Mouse (Mus musculus): ENCODE results near the gene Stard7. TPM values are rescaled to one million over a fixed set of nuclear protein-coding genes. Genes with fewer than 3 reads are reported as not detected.

Gene Stard7
- polyA plus RNA-seq, 1 experiment from 2014 or later: 76.1 TPM

DNA sequence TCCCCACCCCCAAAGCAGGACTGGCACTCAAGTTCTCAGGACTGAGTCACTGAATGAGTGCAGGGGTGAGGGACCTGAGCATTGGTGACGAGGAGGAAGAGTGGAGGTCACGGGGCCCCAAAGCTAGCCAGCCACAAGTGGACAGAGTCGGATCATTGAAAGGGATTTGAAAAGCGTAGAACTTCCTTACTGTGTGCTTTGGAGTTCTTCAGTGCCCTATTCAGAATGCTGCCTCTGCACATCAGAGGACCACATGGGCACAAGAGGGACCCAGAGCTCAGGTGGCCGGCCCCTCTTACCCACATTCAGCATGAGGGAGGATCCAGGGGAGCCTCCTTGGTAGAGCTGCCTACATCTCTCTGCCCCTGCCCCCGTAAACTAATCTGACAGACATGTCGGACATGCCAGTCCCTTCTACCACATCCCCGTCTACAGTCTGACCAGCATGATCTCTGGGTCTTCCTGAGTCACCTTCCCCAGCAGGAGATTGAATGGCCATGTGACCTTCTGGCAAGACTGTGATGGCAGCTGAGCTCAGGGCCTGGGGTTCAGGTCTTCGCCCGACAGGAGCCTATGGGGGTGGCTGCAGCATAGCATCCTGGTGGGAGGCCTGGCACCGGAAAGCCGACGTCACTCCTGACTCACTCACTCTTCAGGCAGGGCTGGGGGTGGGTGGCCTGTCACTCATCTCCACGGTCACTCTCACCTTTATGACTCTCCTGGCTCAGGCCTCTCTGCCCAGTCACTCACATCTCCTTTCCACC, 63.0 kb downstream of the Stard7 start:
- Histone ChIP-seq H3K4me3 (ENCODE audit: low read length) (no peak overlapping the region), H3K27ac (ENCODE audit: low read length) (no peak overlapping the region), H3K9me3 (ENCODE audit: low read length) (no peaks in the 10 kb centered on the region), H3K4me2 (replicated peaks; ENCODE audit: low read depth, low read length) (no peak overlapping the region), H3K36me3 (ENCODE audit: insufficient read depth, low read length) (no peaks in the 10 kb centered on the region), H3K4me1 (ENCODE audit: insufficient read depth, low read length) (peaks cover 33% of the 10 kb centered on the region), H3K27me3 (ENCODE audit: insufficient read depth, low read length) (no peaks in the 10 kb centered on the region), H3K9ac (replicated peaks; ENCODE audit: low read length) (no peak overlapping the region)
- WGBS: 74% methylated on average over 14 of the region's 14 CpGs
- ATAC-seq (ENCODE audit: low FRiP score, low TSS enrichment): no peak

DNA sequence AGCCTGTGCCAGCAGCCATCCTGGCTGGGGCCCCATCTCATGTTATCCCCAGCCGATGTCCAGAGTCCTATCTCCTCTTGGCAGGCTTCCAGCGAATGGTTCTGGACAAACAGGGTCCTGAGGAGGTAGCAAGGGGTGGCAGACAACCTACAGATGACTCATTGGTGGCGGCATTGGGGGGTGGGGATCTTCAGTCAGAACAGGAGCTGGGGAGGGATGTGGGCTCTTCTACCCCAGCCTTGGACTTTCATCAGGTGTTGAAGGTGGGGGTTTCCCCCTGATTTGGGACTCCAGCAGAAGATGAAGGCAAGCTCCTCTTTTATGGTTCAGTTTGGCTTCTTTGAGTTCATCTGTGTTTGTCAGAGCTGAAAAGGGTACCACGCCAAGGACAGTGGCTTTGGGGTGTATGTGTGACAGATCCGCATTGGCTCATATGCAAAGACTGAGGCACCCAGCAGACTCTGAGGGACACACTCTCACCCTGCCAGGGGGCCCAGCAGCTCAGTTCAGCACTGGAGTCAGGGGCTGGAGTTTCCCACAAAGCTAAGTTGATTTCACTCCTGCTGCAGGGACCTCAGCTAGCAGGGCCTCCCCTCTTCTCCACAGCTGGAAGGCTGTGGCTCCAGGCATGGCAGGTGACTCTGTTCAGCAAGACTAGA, 64.1 kb downstream of the Stard7 start:
- ATAC-seq (ENCODE audit: low FRiP score, low TSS enrichment): no peak
- no peak overlapping the region for H3K4me3 ChIP-seq (ENCODE audit: low read length)
- H3K27me3 ChIP-seq (ENCODE audit: insufficient read depth, low read length): no peaks in the 10 kb centered on the region
- 0 out of 2 replicates have a peak overlapping the region, but pooled peaks have one; percentile 29 for H3K9ac ChIP-seq (replicated peaks; ENCODE audit: low read length)
- no peaks in the 10 kb centered on the region for H3K9me3 ChIP-seq (ENCODE audit: low read length)
- WGBS: 68% methylated on average over 5 of the region's 5 CpGs
- H3K27ac ChIP-seq (ENCODE audit: low read length): 0 out of 2 replicates have a peak overlapping the region, but pooled peaks have one; percentile 10
- peaks cover 30% of the 10 kb centered on the region for H3K4me1 ChIP-seq (ENCODE audit: insufficient read depth, low read length)
- no peaks in the 10 kb centered on the region for H3K36me3 ChIP-seq (ENCODE audit: insufficient read depth, low read length)
- no peak overlapping the region for H3K4me2 ChIP-seq (replicated peaks; ENCODE audit: low read depth, low read length)

DNA sequence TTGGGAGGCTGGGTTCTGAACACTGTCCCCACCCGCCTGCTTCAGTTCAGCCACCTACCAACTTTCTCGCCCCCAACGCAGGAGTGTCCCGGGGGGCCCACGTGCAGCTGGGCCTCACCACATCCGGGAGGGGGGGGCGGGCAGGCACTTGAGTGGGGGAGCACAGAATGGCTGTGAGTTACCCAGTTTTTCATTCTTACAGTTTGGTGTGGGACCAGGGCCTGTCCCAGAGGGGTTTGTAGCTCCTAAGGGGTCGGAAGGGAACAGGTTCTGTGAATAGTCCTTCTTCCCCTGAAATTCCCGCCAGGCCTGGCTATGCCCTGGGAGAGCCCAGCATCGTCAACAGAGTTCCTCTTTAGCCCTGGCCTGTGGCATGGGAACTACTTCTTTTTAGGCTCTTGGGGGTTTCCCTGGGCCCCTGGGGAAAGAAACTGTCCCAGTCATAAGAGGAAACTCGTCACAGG, 65.1 kb downstream of the Stard7 start:
- no peaks in the 10 kb centered on the region for H3K27me3 ChIP-seq (ENCODE audit: insufficient read depth, low read length)
- H3K4me3 ChIP-seq (ENCODE audit: low read length): no peak overlapping the region
- H3K27ac ChIP-seq (ENCODE audit: low read length): peak overlapping the region; percentile 74; the same call in 1 of the 2 replicates
- peaks cover 27% of the 10 kb centered on the region for H3K4me1 ChIP-seq (ENCODE audit: insufficient read depth, low read length)
- 0 out of 2 replicates have a peak, but pooled peaks have one; percentile 1 for ATAC-seq (ENCODE audit: low FRiP score, low TSS enrichment)
- no peaks in the 10 kb centered on the region for H3K36me3 ChIP-seq (ENCODE audit: insufficient read depth, low read length)
- H3K9ac ChIP-seq (replicated peaks; ENCODE audit: low read length): 0 out of 2 replicates have a peak overlapping the region, but pooled peaks have one; percentile 29
- H3K4me2 ChIP-seq (replicated peaks; ENCODE audit: low read depth, low read length): peak overlapping the region; percentile 88
- no peaks in the 10 kb centered on the region for H3K9me3 ChIP-seq (ENCODE audit: low read length)
- WGBS: 31% methylated on average over 11 of the region's 11 CpGs

DNA sequence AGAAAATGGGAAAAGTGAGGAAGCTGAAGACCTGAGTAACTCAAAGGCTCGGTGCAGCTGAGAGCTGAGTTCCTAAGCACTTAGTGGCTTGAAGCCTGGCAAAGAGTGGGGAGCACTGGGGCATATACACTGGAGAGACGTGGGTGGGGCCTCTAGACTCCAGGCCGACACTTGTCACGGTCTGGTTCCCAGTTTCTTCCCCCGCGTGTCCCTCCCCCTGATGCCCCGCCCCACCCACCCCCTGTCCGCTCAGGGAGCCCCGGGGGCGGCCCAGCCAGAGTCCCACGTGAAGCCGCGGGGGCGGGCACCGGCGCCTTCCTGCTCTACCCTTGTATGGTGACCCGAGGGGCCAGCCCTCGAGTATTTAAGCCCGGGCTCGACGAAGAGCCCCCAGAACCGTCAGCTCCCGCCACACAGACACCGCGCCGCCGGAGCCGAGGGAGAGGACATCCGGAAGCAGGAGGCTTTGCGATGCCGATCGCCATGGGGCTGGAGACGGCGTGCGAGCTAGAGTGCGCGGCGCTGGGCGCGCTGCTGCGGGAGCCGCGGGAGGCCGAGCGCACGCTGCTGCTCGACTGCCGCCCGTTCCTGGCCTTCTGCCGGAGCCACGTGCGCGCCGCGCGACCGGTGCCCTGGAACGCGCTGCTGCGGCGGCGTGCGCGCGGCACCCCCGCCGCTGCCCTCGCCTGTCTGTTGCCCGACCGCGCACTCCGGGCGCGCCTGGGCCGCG, 65.9 kb downstream of the Stard7 start, which contains the start of gene Dusp2:
Gene Dusp2, plus strand, starts transcription at position 393 of the 730 bp plus-strand sequence.
- Histone ChIP-seq H3K4me3 (ENCODE audit: low read length) (peak within 1 kb of the TSS; percentile 61), H3K4me2 (replicated peaks; ENCODE audit: low read depth, low read length) (peak within 1 kb of the TSS; percentile 88), H3K27ac (ENCODE audit: low read length) (peak within 1 kb of the TSS; percentile 74), H3K9ac (replicated peaks; ENCODE audit: low read length) (peak within 1 kb of the TSS; percentile 76), H3K36me3 (ENCODE audit: insufficient read depth, low read length) (no peaks in the 10 kb centered on the region), H3K4me1 (ENCODE audit: insufficient read depth, low read length) (peaks cover 27% of the 10 kb centered on the region), H3K27me3 (ENCODE audit: insufficient read depth, low read length) (no peaks in the 10 kb centered on the region), H3K9me3 (ENCODE audit: low read length) (no peaks in the 10 kb centered on the region)
- 0% methylated on average over 72 of the region's 76 CpGs for WGBS
- ATAC-seq (ENCODE audit: low FRiP score, low TSS enrichment): peak; percentile 92

- Histone ChIP-seq H3K9ac (replicated peaks; ENCODE audit: low read length) (peak overlapping the region; percentile 76), H3K9me3 (ENCODE audit: low read length) (no peaks in the 10 kb centered on the region), H3K4me2 (replicated peaks; ENCODE audit: low read depth, low read length) (peak overlapping the region; percentile 88), H3K4me3 (ENCODE audit: low read length) (peak overlapping the region; percentile 61), H3K27me3 (ENCODE audit: insufficient read depth, low read length) (no peaks in the 10 kb centered on the region), H3K36me3 (ENCODE audit: insufficient read depth, low read length) (no peaks in the 10 kb centered on the region), H3K27ac (ENCODE audit: low read length) (no peak overlapping the region; the same call in 1 of the 2 replicates), H3K4me1 (ENCODE audit: insufficient read depth, low read length) (peaks cover 27% of the 10 kb centered on the region)
- WGBS: 3% methylated on average over 31 of the region's 33 CpGs
- no peak for ATAC-seq (ENCODE audit: low FRiP score, low TSS enrichment)
Observed at GRCm38 (mm10) chr2:127336497-127336832, 66.4 kb downstream of the Stard7 start.

GRCm38 (mm10) chr2:127336885-127337284, 66.9 kb downstream of the Stard7 start:
- WGBS: 43% methylated on average over 5 of the region's 5 CpGs
- H3K36me3 ChIP-seq (ENCODE audit: insufficient read depth, low read length): no peaks in the 10 kb centered on the region
- no peaks in the 10 kb centered on the region for H3K9me3 ChIP-seq (ENCODE audit: low read length)
- peak overlapping the region; percentile 88 for H3K4me2 ChIP-seq (replicated peaks; ENCODE audit: low read depth, low read length)
- peaks cover 27% of the 10 kb centered on the region for H3K4me1 ChIP-seq (ENCODE audit: insufficient read depth, low read length)
- peak overlapping the region; percentile 76 for H3K9ac ChIP-seq (replicated peaks; ENCODE audit: low read length)
- no peaks in the 10 kb centered on the region for H3K27me3 ChIP-seq (ENCODE audit: insufficient read depth, low read length)
- no peak for ATAC-seq (ENCODE audit: low FRiP score, low TSS enrichment)
- peak overlapping the region; percentile 61 for H3K4me3 ChIP-seq (ENCODE audit: low read length)
- H3K27ac ChIP-seq (ENCODE audit: low read length): no peak overlapping the region

GRCm38 (mm10) chr2:127337531-127337930, 67.5 kb downstream of the Stard7 start:
- no peak for ATAC-seq (ENCODE audit: low FRiP score, low TSS enrichment)
- Histone ChIP-seq H3K27me3 (ENCODE audit: insufficient read depth, low read length) (no peaks in the 10 kb centered on the region), H3K4me3 (ENCODE audit: low read length) (peak overlapping the region; percentile 61)

DNA sequence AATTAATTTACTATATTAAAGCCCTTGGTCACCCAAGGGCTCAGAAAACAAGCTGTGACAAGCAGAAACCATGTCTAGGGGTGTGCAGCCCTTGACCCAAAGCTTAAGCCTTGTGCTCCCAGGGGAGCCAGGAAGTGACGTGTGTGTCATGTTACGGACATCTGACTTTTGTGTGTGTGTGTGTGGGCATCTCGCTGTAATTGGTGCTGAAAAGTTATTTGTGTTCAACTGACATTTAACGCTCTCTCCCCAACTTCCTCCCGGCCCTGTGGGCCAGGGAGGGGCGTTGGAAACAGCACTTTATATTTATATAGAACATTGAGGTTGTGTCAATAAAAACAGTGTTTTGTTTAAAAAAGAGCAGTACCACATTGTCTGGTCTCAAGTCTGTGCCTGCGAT, 68.0 kb downstream of the Stard7 start:
- 42% methylated on average over 7 of the region's 7 CpGs for WGBS

More at GRCm38 (mm10) chr2:127337531-127337930, 67.5 kb downstream of the Stard7 start:
- Histone ChIP-seq H3K27ac (ENCODE audit: low read length) (no peak overlapping the region), H3K36me3 (ENCODE audit: insufficient read depth, low read length) (no peaks in the 10 kb centered on the region), H3K9ac (replicated peaks; ENCODE audit: low read length) (no peak overlapping the region), H3K9me3 (ENCODE audit: low read length) (no peaks in the 10 kb centered on the region), H3K4me1 (ENCODE audit: insufficient read depth, low read length) (peaks cover 27% of the 10 kb centered on the region), H3K4me2 (replicated peaks; ENCODE audit: low read depth, low read length) (peak overlapping the region; percentile 88)
- 63% methylated on average over 11 of the region's 11 CpGs for WGBS

GRCm38 (mm10) chr2:127338416-127338815, 68.4 kb downstream of the Stard7 start, which contains the start of gene Astl:
Gene Astl (plus strand): TSS chr2:127338639.
- Histone ChIP-seq H3K4me3 (ENCODE audit: low read length) (peak within 1 kb of the TSS; percentile 61), H3K36me3 (ENCODE audit: insufficient read depth, low read length) (no peaks in the 10 kb centered on the region), H3K4me1 (ENCODE audit: insufficient read depth, low read length) (peaks cover 24% of the 10 kb centered on the region), H3K9ac (replicated peaks; ENCODE audit: low read length) (no peak within 1 kb of the TSS), H3K9me3 (ENCODE audit: low read length) (no peaks in the 10 kb centered on the region), H3K27me3 (ENCODE audit: insufficient read depth, low read length) (no peaks in the 10 kb centered on the region), H3K4me2 (replicated peaks; ENCODE audit: low read depth, low read length) (peak within 1 kb of the TSS; percentile 88), H3K27ac (ENCODE audit: low read length) (no peak within 1 kb of the TSS)
- ATAC-seq (ENCODE audit: low FRiP score, low TSS enrichment): no peak
- 86% methylated on average over 4 of the region's 4 CpGs for WGBS

More for the DNA sequence above, 68.0 kb downstream of the Stard7 start:
- Histone ChIP-seq H3K36me3 (ENCODE audit: insufficient read depth, low read length) (no peaks in the 10 kb centered on the region), H3K4me1 (ENCODE audit: insufficient read depth, low read length) (peaks cover 27% of the 10 kb centered on the region), H3K9ac (replicated peaks; ENCODE audit: low read length) (no peak overlapping the region), H3K27ac (ENCODE audit: low read length) (no peak overlapping the region), H3K4me2 (replicated peaks; ENCODE audit: low read depth, low read length) (peak overlapping the region; percentile 88; the same call in 1 of the 2 replicates), H3K27me3 (ENCODE audit: insufficient read depth, low read length) (no peaks in the 10 kb centered on the region), H3K9me3 (ENCODE audit: low read length) (no peaks in the 10 kb centered on the region), H3K4me3 (ENCODE audit: low read length) (no peak overlapping the region)
- ATAC-seq (ENCODE audit: low FRiP score, low TSS enrichment): no peak

Measured in kidney, embryonic 16.5 days (tissue).